Mouse (Mus musculus): ENCODE data around the gene Gab2.

Gene Gab2

DNA sequence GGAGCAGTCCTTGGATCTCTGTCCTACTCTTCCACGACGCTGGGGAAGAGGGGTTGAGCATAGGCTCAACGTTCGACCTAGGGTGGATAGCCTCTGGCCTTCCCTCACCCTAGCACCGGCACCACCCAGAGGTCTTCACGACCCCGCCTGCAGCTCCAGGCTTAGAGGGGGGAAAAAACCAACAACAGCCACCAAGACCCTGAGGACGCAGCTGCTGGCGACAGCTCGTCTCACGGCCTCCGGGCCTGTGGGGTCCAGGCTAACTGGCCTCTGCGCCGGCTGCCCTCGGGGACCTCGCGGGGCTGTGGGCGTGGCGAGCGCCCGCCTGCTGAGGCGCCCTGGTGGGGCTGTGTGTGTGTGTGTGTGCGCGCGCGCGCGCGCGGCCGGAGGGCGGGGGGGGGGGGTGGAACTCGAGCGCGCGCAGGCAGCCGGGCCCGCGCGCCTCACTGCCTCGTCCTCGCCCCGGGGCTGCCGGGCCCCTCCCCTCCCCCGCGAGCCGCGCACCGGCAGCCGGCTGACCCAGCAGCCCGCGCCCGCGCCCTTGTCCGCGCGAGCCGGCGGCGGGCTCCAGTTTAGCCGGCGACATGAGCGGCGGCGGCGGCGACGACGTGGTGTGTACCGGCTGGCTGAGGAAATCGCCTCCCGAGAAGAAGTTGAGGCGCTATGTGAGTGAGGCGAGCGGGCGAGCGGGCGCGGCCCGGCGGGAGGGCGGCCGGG, at the start of gene Gab2:
Gab2 (plus strand) TSS at position 345 of the 717 bp plus-strand sequence.
- peak; percentile 61 to 67 for DNase-seq (ENCODE audit: low spot score in 2 of 2)

DNA sequence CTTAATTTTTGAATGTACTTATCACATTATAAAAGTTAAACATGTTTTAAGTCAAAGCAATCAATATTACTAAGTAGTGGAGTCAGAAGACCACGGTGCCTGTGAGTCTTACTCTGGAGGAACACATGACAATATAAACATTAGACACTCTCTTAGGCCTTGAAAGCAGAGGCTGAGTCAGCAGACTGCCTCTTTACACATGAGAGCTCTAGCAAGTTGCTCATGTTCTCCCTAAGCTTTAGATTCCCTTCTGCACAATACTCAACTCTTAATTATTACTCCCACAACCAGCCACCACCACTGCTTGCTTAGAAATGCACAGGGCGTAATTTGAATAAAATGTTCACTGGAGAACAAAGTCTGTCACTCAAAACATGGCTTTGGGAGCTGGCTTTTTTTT, 49.0 kb upstream of the Gab2 start:
- DNase-seq (ENCODE audit: low spot score in 2 of 2), result no peak

DNA sequence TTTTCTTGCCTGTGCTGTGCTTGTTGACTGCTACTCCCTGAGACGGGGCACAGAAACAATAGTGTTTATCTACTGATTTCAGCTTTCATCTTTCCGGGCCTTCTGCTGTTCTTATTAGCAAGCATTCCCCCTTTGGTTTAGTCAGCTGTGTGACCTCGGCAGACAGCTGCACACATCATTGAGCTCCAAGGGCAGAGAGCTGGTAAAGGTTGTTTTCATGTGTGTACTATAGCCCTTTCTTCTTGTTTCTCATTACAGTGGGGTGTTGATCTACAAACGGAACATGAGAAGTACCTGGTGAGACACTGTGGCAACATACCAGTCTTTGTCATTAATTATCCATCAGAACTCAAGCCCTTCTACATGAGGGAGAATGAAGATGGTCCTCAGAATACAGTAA, 41.7 kb upstream of the Gab2 start:
- no peak for DNase-seq (ENCODE audit: low spot score in 2 of 2)

DNA sequence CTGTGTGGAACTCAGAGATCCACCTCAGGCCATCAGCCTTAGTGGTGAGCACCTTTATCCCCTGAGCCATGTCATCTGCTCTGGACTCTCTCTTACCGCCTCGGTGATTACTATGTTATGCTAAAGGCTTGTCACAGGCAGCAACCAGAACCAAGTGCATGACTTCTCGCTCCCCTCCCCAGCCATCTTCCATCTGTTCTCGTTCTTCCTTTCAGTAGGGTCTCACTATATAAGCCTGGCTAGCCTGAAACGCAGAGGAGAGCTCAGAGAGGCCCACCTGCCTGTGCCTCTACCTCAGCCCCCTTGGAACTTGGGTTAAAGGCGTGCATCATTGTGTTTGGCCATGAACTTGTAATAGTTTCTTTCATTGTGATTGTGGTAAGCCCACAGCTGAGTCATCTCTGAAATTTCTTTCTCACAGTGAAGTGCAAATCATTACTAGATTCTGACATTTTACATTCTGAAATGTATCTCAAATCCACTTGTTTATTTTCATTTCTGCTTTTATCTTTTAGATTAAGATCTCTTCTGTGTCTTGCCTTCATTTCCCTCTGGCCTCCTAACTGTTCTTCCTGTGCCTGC, 39.4 kb upstream of the Gab2 start:
- no peak for DNase-seq (ENCODE audit: low spot score in 2 of 2)

DNA sequence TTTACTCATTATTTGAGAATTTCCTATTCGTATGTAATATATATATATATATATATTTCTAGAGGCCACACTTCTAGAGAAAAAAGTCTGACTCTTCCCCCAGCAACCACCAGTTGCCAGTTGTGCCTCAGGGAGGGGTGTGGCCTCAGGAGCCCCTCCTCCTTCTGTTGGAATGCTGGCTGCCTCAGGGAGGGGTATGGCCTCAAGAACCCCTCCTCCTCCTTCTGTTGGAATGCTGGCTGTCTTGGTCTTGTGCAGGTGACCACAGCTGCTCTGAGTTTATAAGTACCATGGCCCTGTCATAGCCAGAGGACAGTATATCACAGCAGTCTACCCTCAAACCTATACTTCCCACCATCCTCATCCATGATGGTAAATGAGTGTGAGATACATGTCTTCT, 38.4 kb upstream of the Gab2 start:
- DNase-seq (ENCODE audit: low spot score in 2 of 2), result no peak

DNA sequence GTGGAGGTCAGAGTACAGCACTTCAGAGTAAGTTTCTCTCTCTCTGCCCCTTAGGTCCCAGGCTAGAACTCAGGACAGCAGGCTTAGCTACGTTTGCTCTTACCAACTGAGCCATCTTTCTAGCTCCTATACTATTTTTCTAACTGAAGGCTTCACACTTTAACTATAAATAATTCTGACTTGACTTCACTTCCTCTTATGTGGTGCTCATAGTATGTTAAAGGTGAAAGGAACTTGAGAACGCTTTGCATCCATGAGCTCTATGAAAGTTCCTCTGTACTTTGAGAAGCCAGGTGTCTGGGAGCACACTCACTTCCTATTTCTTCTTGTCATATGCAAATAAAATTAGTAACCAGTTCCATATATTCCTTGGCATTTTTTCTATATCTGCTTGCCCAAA, 20.4 kb upstream of the Gab2 start:
- DNase-seq (ENCODE audit: low spot score in 2 of 2), result no peak

DNA sequence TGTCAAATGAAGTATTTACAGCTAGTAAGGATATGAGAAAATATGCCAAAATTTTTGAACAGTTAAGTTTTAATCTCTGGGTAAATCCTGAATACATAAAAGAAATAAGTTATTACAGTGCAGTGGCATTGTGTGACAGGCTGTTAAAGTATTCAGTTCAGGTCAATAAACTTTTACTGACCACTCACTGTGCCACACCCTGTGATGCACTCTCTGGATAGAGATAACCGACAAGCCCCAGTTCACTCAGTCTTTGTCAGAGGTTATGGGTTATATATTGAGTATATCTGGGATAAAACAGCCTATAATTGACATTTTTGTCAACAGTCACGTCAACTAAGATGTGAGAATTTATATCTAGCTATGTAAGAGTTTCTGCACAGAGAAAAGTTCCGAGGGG, 9.9 kb upstream of the Gab2 start:
- no peak for DNase-seq (ENCODE audit: low spot score in 2 of 2)

DNA sequence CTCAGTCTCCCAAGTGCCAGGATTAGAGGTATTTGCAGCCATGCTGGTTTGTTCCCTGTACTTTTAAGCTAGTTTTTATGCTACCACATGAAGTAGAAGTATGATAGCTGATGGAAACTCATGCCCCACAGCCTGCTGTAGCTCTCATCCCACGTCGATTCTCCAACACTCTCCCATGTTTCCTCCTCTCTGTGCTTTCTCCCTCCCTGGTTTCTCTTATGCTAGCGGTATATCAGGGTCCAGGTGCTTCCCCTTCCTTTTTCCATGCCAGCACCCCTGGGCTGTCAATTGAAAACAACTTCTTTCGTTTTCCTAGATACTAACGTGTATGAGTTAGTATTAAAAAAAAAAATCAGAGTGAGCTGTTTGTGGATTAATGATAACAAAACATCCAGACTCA, 9.3 kb upstream of the Gab2 start:
- DNase-seq (ENCODE audit: low spot score in 2 of 2), result no peak

DNA sequence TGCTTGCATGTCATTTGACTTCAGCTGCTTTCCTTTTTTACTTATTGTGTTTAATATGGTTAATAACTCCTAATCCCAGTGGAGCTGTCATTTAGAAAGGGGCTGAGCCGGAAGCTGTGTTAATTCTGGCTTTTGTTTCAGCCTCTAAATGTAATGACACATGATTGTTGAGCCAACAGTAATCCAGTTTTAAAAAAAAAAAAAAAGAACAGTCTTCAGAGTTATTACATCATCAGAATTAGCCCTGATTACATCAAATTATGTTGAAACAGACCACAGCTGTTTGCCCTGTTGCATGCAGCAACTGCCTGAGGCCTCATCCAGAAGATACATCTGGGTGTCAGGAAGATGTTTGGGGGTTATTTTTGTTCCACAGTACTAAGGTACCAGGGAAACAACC, 6.4 kb upstream of the Gab2 start:
- no peak for DNase-seq (ENCODE audit: low spot score in 2 of 2)

DNA sequence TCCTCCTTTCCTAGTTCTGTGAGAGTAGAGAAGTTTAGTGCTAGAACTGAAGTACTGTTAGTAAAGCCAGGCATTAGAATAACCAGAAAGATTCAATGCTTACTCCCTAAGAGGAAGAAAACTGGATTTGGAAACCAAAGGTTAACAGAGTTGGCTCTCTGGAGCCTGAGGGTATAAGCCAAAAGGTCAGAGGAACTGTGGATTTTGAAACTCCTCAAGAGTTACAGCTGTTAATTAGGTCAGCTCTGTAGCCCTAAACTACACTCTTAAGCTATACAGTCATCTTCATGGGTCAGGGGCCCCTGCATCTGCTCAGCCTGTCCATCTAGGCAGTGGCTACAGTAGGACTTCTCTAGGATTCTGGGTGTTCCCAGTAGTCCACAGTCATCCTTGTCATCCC, 4.4 kb upstream of the Gab2 start:
- DNase-seq (ENCODE audit: low spot score in 2 of 2), result no peak

DNA sequence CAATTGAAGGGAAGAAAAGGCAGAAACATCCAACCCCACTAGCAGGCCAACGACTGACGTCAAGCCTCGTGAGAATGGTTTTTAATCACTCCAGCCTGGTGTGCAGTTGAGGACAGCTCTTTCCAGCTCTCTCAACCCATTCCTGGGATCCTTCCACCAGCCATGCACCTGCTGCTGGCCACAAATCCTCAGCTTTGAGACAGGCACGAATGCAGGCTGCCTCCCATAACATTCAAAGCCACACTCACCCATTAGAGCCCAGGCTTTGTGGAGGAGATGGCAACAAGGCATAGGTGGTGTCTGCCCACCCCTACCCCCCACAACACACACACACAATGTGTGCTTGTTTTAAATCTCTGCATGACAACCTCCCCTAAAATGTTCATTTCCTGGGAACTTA, 2.7 kb upstream of the Gab2 start:
- no peak for DNase-seq (ENCODE audit: low spot score in 2 of 2)

DNA sequence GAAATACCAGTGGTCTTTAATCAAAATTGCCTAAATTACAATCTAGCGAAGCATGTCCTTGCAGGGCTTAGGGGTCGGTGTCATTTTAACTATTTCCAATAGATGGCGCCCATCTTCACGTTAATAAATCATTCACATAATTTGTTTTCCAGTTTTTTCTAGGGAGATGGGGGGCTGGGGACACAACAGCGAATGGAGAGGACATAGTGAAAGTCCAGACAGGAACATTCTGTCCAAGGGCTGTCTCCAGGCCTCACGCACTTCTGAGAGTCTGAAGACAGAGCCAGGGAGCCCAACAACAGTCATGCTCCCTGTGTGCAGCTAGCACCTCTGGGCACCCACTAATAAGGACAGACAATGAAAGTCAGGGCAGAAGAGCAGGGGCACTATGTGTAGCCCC, 2.2 kb upstream of the Gab2 start:
- DNase-seq (ENCODE audit: low spot score in 2 of 2), result no peak

DNA sequence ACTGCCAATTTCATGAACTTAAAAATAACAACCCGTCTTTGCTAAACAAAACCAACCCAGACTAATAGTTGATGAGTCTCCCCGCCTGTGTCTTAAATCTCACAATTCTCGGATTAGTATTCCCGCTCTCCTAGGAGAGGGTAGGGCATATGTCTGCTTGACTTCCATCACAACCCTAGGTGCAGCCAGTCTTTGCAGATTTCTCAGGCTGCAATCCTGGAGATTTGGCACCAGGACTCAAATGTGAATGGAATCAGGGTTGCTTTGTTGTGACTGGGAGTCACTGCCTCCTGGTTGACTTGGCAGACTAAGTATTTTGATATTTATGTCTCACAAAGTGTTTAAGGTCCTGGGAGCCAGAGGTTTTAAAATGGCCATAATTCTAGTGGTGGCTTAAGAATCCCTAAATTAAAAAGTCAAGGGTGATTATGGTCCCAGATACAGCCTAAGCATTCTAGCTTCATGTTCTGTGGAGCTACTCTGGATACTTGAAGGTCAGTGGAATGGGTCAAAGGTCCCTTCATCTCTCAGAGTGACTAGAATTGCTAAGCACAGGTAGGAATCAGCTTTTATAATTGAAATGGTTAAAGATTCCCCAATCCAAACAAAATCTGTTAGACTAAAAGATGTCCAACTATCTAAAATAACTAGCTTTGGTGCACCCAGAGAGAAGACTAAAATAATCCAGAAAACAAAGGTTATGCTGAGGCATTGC, 1.6 kb upstream of the Gab2 start:
- DNase-seq (ENCODE audit: low spot score in 2 of 2), result no peak

DNA sequence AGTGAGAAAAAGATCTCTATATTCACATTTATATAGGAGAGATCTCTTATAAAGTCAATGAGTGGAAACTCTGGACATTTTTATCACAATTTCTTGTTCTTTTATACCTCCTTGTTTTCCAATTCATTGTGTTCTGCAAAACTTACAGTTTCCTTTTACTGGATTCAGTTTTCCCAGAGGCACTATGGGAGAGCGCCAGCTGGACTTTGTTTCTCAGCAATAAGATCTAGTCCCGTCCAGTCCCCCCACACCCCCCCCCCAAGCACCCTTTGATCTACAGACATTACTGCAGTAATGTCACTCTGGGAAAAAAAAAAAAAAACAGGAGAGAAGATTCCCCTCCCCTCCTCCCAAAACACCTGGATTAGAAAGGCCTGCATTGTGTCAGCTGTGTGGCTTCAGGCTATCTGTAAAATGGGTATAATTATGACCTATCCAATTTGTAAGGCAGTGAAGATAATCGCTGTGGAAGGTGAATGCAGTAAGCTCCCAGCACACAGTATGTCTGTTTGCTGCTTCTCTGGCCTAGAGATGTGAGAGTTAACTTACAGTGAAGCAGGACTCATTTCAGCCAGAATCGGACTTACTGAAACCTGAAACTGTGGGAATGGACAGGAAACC, 655 bp upstream of the Gab2 start:
- no peak for DNase-seq (ENCODE audit: low spot score in 2 of 2)

DNA sequence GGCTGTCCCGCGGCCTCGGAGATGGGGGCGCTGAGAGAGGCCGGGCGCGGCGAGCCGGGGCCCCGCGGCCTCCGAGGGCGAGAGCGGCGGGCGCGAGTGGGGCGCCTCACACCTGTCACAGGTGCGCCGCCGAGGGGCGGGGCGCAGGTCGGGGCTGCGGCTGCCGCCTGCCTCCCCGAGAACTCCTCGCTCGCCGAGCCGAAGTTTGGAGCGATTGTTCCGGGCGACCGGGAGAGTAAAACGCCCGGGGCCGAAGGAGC, 503 bp downstream of the Gab2 start:
- DNase-seq (ENCODE audit: low spot score in 2 of 2), result no peak

DNA sequence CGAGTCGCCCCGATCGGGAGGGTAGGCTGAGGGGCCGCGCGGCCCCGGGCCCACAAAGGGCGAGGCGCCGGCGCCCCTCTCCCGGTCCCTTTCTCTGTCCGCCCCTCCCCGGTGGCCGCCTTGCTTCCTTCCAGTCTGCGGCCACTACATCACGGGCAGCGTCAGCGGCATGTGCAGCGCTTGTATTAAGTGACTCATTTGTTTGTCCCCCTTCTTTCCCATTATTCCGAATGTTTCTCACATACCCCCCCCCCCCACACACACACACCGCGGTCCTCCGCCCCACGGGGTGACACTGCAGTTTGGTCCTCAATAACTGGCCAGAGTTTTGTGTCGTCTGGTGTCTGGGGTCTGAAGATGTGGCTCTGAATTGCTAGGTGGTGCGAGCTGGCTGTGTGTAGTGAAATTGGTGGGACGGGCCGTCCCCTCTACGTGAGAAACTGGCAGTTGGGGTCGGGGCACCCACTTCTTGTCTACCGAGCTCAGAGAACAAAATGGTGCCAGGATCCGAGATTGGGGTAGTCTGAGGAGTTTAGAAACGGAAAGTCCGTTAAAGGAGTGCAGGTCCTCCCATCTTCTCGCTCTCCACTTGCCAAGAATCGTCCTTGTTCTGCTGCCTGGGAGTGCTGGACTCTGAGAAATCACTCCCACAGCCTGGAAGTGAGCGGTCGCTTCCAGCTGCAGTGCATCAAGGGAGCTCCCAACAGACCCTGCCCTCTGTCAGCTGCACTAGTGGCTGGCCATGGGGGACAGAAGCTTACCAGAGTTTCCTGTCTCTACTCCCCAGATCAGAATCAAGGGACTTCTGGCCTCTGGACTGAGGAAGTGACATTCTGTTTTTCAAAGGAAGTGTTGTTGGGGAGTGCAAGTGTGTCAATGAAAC, 1.1 kb downstream of the Gab2 start:
- peak; percentile 33 to 42 for DNase-seq (ENCODE audit: low spot score in 2 of 2)

DNA sequence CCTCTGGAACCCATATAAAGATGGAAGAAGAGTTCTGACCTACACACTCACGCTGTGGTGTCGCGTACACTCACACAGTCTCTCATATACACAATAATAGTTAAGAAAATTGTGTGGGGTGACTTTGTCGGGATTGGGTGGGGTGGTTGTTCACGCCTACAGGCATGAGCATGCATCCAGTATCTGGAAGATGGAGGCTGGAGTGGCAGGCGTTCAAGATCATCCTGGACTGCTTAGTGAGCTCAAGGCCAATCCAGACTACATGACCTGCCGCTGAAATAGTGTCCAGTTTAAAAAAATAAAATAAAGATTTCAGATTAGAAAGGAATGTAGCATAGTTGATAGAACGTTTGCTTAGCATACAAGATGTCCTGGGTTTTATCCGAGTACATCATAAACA, 2.2 kb downstream of the Gab2 start:
- no peak for DNase-seq (ENCODE audit: low spot score in 2 of 2)

DNA sequence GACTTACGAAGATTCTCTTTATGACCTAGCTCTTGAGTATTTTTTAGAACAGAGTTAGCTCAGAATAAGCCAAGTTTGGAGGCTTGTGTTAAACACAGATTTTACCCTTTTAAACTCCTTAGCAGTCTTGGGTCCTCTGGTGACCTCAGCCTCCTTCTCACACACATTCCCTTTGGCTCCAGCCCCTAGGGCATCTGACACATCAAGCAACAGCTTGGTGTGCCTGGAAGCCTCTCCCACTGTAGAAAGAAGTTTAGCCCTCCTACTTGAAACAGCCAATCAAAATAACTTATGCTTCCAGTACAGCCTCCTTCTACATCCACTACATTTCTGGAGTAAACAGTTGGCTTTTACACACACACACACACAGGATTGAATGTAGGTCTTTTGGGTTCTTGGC, 2.8 kb downstream of the Gab2 start:
- DNase-seq (ENCODE audit: low spot score in 2 of 2), result no peak

DNA sequence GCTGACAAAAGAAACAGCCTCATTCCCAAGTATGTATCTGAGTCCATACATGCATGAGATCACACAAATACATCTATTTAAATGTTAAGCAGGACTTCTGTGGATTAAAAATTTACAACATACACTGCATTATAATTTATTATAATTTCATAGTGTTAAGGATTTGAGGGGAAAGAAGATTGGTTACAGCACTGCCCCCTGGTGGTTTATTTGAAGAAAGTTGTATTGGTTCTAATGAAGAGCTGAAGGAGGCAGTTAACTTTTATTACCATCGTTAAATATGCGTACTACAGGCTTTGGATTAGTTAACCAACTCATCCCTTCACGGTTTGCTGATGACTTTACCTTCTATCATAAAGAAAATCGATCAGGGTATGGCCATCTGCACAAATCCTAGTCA, 3.9 kb downstream of the Gab2 start:
- DNase-seq (ENCODE audit: low spot score in 2 of 2), result no peak

DNA sequence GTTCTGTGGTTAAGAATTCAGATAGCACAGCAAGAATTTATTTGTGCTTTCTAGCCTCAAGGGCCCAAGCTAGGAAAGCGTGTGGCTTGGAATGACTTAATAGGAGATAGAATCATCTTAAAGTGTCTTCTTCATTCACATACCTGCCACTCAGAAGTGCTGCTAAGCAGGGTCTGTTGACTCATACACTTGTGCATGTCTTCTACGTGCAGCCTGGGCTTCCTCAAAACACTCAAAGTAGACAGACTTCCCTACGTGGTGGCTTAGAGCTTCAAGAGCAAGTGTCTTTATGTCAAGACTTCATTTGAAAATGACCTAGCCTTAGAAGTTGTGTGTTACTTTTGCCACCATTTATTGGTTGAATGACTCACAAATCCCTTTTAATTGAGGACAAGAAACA, 12.9 kb downstream of the Gab2 start:
- DNase-seq (ENCODE audit: low spot score in 2 of 2), result no peak

DNA sequence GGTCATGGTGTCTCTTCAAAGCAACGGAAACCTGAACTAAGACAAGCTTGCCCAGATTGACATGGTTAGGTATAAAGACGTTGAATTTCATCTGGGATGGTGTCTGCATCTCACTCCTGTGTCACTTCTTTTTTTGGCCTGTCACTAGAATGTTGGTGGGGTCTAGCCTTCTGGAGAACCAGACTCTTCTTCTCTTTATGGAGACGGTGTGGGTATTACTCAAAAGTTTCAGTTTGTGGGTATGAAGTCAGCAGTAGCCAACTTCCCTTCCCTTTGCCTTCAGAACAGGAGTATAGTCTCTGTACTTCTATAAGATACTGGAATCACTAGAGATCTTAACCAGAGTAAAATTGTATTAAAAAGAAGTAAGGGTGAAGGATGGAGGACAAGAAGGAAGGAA, 26.7 kb downstream of the Gab2 start:
- no peak for DNase-seq (ENCODE audit: low spot score in 2 of 2)

DNA sequence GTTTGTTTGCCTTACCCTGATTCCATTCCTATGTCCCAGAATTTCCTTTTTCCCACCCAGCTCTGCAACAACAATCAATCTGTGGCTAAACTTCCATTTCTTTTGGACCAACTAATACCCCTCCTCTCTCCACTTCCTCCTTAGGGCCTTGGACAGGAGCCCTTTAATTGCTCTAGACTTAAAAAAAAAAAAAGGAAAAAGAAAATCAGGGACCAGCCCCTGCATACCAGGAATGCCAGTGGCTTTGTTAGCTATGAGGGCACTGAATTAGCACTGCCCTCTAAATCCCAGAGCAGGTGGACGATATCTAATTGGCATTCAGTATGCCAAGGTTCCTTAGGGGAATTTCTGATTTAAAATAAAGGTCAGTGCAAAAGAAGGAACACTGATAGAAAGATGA, 47.6 kb downstream of the Gab2 start:
- no peak for DNase-seq (ENCODE audit: low spot score in 2 of 2)

Data from spleen, postnatal 10 days (tissue).